Mouse (Mus musculus) CH12.LX (cell line): ENCODE results near the gene Pitpna. TPM values are rescaled to one million over a fixed set of nuclear protein-coding genes. Genes with fewer than 3 reads are reported as not detected.

Source experiments
- DNase-seq: peaks from one replicate; pipeline ENCODE4 v3.0.0-alpha.2; 2013; ENCODE audit errors: extremely low read depth
- H3K27ac ChIP-seq: 2 replicates; pipeline ENCODE4 v1.5.1; 2012; ENCODE audit warnings: low read depth, mild to moderate bottlenecking, control low read depth, moderate library complexity; ENCODE audit not compliant: insufficient read depth
- H3K27me3 ChIP-seq: replicated peaks from 2 replicates; pipeline ENCODE3; 2012; ENCODE audit warnings: inconsistent platforms
- H3K36me3 ChIP-seq, 2 experiments: replicated peaks in 1 of 2; 2 replicates each; pipeline versions ENCODE3 to v1.6.1; 2012; ENCODE audit warnings: inconsistent platforms in 1 of 2, low read length in 1 of 2, mild to moderate bottlenecking in 1 of 2, mixed read lengths in 1 of 2, moderate library complexity in 1 of 2; ENCODE audit not compliant: control insufficient read depth in 1 of 2, insufficient read depth in 1 of 2
- H3K4me1 ChIP-seq, 2 experiments: 2 replicates each; pipeline ENCODE4 v1.6.1; 2012; ENCODE audit warnings: inconsistent platforms in 1 of 2, moderate library complexity in 1 of 2; ENCODE audit not compliant: insufficient read depth in 2 of 2, control insufficient read depth in 1 of 2
- H3K4me2 ChIP-seq: 2 replicates; pipeline ENCODE4 v1.6.1; 2012; ENCODE audit warnings: low read depth, mild to moderate bottlenecking, control low read depth; ENCODE audit not compliant: poor library complexity, insufficient read depth, severe bottlenecking
- H3K4me3 ChIP-seq, 3 experiments: fragments of 150-350 bp in 1 of 3; sonication (generic) in 1 of 3; replicated peaks in 1 of 3; 2 replicates each; pipeline versions ENCODE3 to v1.5.1; 2011 to 2012; ENCODE audit warnings: low read depth in 2 of 3, low read length in 2 of 3, mild to moderate bottlenecking in 2 of 3, moderate library complexity in 2 of 3, control low read depth in 1 of 3, improper control_type of control experiment in 1 of 3, inconsistent platforms in 1 of 3, mixed read lengths in 1 of 3; ENCODE audit not compliant: poor library complexity in 1 of 3
- H3K79me2 ChIP-seq: replicated peaks from 2 replicates; pipeline ENCODE4 v1.6.1; 2012; ENCODE audit warnings: mild to moderate bottlenecking, moderate library complexity; ENCODE audit not compliant: control insufficient read depth, poor library complexity, insufficient read depth, severe bottlenecking; ENCODE audit errors: extremely low read depth
- H3K9ac ChIP-seq: 2 replicates; pipeline ENCODE4 v1.6.1; 2012; ENCODE audit warnings: low read depth, mild to moderate bottlenecking, control low read depth, moderate library complexity; ENCODE audit not compliant: insufficient read depth
- H3K9me3 ChIP-seq: replicated peaks from 2 replicates; pipeline ENCODE3; 2012; ENCODE audit warnings: low read length, inconsistent platforms, mixed read lengths
- BHLHE40 ChIP-seq: IDR thresholded peaks from 2 replicates; pipeline ENCODE4 v1.6.1; 2011; ENCODE audit warnings: mild to moderate bottlenecking, low read depth, low read length, improper control_type of control experiment
- CHD1 ChIP-seq: IDR thresholded peaks from 2 replicates; pipeline ENCODE4 v1.6.1; 2012; ENCODE audit warnings: low read depth, low read length, improper control_type of control experiment, inconsistent platforms
- CHD2 ChIP-seq: IDR thresholded peaks from 2 replicates; pipeline ENCODE4 v1.6.1; 2011; ENCODE audit warnings: low read length, improper control_type of control experiment
- CTCF ChIP-seq, 2 experiments: IDR thresholded peaks in 1 of 2; conservative IDR thresholded peaks in 1 of 2; 2 replicates each; pipeline ENCODE4 v1.5.1; 2011 to 2012; ENCODE audit warnings: low read depth in 2 of 2, low read length in 2 of 2, improper control_type of control experiment in 1 of 2, inconsistent platforms in 1 of 2, mild to moderate bottlenecking in 1 of 2, moderate library complexity in 1 of 2
- E2F4 ChIP-seq: IDR thresholded peaks from 2 replicates; pipeline ENCODE4 v1.6.1; 2011; ENCODE audit warnings: low read depth, low read length, improper control_type of control experiment; ENCODE audit not compliant: insufficient replicate concordance
- ELF1 ChIP-seq: IDR thresholded peaks from 2 replicates; pipeline ENCODE4 v1.6.1; 2014; ENCODE audit warnings: low read depth, mild to moderate bottlenecking, inconsistent platforms, low read length, improper control_type of control experiment
- EP300 ChIP-seq: IDR thresholded peaks from 2 replicates; pipeline ENCODE4 v1.6.1; 2011; ENCODE audit warnings: low read length, improper control_type of control experiment
- ETS1 ChIP-seq: conservative IDR thresholded peaks from 2 replicates; pipeline ENCODE4 v1.6.1; 2012; ENCODE audit warnings: low read depth, mild to moderate bottlenecking, inconsistent platforms, low read length, improper control_type of control experiment, moderate library complexity
- IRF4 ChIP-seq: IDR thresholded peaks from 2 replicates; pipeline ENCODE4 v1.6.1; 2014; ENCODE audit warnings: low read depth, mild to moderate bottlenecking, inconsistent platforms, low read length, improper control_type of control experiment
- JUND ChIP-seq: conservative IDR thresholded peaks from 2 replicates; pipeline ENCODE4 v1.6.1; 2011; ENCODE audit warnings: low read depth, low read length, improper control_type of control experiment
- MYC ChIP-seq: IDR thresholded peaks from 2 replicates; pipeline ENCODE4 v1.6.1; 2011; ENCODE audit warnings: low read depth, mild to moderate bottlenecking, improper control_type of control experiment, low read length
- POLR2AphosphoS2 ChIP-seq: IDR thresholded peaks from 2 replicates; pipeline ENCODE4 v1.6.1; 2011; ENCODE audit warnings: low read depth, low read length, improper control_type of control experiment
- RAD21 ChIP-seq: IDR thresholded peaks from 2 replicates; pipeline ENCODE4 v1.6.1; 2011; ENCODE audit warnings: low read depth, mild to moderate bottlenecking, low read length, improper control_type of control experiment, moderate library complexity
- SMC3 ChIP-seq: IDR thresholded peaks from 2 replicates; pipeline ENCODE4 v1.6.1; 2011; ENCODE audit warnings: low read depth, low read length, improper control_type of control experiment
- TCF12 ChIP-seq: IDR thresholded peaks from 2 replicates; pipeline ENCODE4 v1.6.1; 2014; ENCODE audit warnings: low read depth, mild to moderate bottlenecking, inconsistent platforms, low read length, improper control_type of control experiment
- USF1 ChIP-seq: IDR thresholded peaks from 2 replicates; pipeline ENCODE4 v1.6.1; 2014; ENCODE audit warnings: low read depth, mild to moderate bottlenecking, inconsistent platforms, low read length, improper control_type of control experiment
- ZNF384 ChIP-seq: IDR thresholded peaks from 2 replicates; pipeline ENCODE4 v1.6.1; 2012; ENCODE audit warnings: low read depth, low read length, improper control_type of control experiment, inconsistent platforms
- dilution Hi-C: fragments of 300-500 bp; cut with MboI; formaldehyde crosslinking; loops from 2 replicates; pipeline ENCODE4 v1.14.3; 2020; ENCODE audit warnings: low sequenced_read_pairs; ENCODE audit not compliant: extremely low pct_unique_long_range_greater_than_20kb, extremely low pct_ligation_motif_present
- in situ Hi-C: fragments of 300-500 bp; cut with MboI; formaldehyde crosslinking; loops from 3 replicates; pipeline ENCODE4 v1.14.3; 2019; ENCODE audit warnings: low sequenced_read_pairs, low pct_ligation_motif_present, low pct_unique_long_range_greater_than_20kb, mixed read lengths
- polyA plus RNA-seq: library from polyadenylated mRNA; unstranded; fragments of >175 nt; gene quantifications from 2 replicates; pipeline ENCODE4 v1.2.1, GENCODE M21; 2012; ENCODE audit warnings: low read depth; ENCODE audit not compliant: insufficient read length
- total RNA-seq, 2 experiments: library from RNA; depleted of rRNA; stranded (reverse); fragments of 300-350 nt in 1 of 2; fragments of >200 nt in 1 of 2; gene quantifications; 2 replicates each; pipeline ENCODE4 v1.2.3; 2012 to 2014

Gene Pitpna
- total and polyA plus RNA-seq, 3 experiments: 61.8 to 243 (median 80.7) TPM

- Histone ChIP-seq H3K79me2 (no peaks in the 10 kb centered on the region), H3K4me2 (no peak overlapping the region), H3K27me3 (no peaks in the 10 kb centered on the region), H3K36me3 (peaks cover 5 to 30% of the 10 kb centered on the region in 2 experiments), H3K4me3 (no peak overlapping the region), H3K4me1 (peaks cover 24 to 47% of the 10 kb centered on the region in 2 experiments), H3K27ac (no peak overlapping the region), H3K9ac (no peak overlapping the region), H3K9me3 (no peaks in the 10 kb centered on the region)
- in situ Hi-C loops: loop anchor here (5.0 kb wide), 1 partner anchor 42 kb away; the partner anchor contains the start of gene Slc43a2
- dilution Hi-C loops: no loop called here
- DNase-seq: no peak
- no peak for TF ChIP-seq POLR2AphosphoS2
- TF ChIP-seq CTCF (conservative IDR thresholded peaks at IDR 0.05 in 1 of 2, IDR thresholded peaks at IDR 0.05 in 1 of 2; ENCODE audit: low read depth in 2 of 2, low read length in 2 of 2): no peak
- no peak for TF ChIP-seq E2F4
- TF ChIP-seq RAD21: no peak
- no peak for TF ChIP-seq BHLHE40
- TF ChIP-seq SMC3: no peak
- no peak for TF ChIP-seq MYC
- TF ChIP-seq ELF1: no peak
- TF ChIP-seq JUND: no peak
Measured at GRCm38 (mm10) chr11:75574378-75575123, 13.3 kb upstream of the Pitpna start.

- peak; percentile 76 for TF ChIP-seq EP300
- TF ChIP-seq IRF4: peak; percentile 41; the same call in 1 of the 2 replicates
- no peak for TF ChIP-seq ZNF384
- peak; percentile 70 for TF ChIP-seq BHLHE40
- TF ChIP-seq CHD1: no peak
- peak; percentile 22 for TF ChIP-seq USF1
- 0 out of 2 replicates have a peak, but pooled peaks have one; percentile 17 for TF ChIP-seq CHD2
- peak; percentile 47; the same call in 1 of the 2 replicates for TF ChIP-seq TCF12
- peak; percentile 19; the same call in 1 of the 2 replicates for TF ChIP-seq ETS1
- Histone ChIP-seq H3K79me2 (no peaks in the 10 kb centered on the region), H3K36me3 (peaks cover 2 to 20% of the 10 kb centered on the region in 2 experiments), H3K27me3 (no peaks in the 10 kb centered on the region), H3K4me3 (no peak overlapping the region), H3K4me1 (peaks cover 24 to 47% of the 10 kb centered on the region in 2 experiments), H3K9me3 (no peaks in the 10 kb centered on the region), H3K9ac (no peak overlapping the region), H3K27ac (no peak overlapping the region), H3K4me2 (no peak overlapping the region)
- dilution Hi-C loops: no loop called here
- in situ Hi-C loops: no loop called here
- peak; percentile 81 for DNase-seq
Measured at GRCm38 (mm10) chr11:75575560-75576123, 12.3 kb upstream of the Pitpna start.
